Mouse (Mus musculus): Measurements from ENCODE around the gene Pid1.

Pid1 gene

DNA sequence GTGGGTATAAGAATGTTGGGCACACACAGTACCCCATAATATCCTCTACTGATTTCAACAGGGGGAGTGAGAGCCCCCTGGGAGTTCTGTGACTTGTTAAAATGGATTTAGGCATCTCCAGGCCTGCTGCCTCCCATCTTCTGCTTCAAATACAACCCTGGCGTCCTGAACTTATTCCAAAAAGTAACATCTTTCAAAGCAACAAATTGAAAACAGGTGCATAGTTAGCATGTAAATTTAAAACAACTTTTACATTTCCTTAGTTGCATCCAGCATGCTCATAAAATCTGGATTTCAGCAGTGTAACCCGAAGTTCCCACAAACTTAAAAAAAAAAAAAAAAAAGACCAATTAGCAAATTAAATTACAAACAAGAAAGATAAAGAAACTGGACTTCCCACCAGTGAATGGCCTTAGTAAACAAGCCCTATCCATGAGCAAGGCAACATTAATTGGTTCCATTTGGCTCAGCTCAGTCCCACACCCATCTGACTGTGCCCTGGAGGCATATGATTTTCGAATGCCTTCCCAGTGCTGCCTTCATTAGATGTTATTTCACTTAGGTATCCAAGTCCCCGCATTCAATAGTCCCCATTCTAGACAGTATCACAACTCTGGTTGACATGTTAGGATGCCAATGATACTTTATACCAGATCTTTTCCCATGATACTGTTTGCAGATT, 177.1 kb downstream of the Pid1 start:
- no peak for DNase-seq (ENCODE audit: low spot score in 2 of 2)

DNA sequence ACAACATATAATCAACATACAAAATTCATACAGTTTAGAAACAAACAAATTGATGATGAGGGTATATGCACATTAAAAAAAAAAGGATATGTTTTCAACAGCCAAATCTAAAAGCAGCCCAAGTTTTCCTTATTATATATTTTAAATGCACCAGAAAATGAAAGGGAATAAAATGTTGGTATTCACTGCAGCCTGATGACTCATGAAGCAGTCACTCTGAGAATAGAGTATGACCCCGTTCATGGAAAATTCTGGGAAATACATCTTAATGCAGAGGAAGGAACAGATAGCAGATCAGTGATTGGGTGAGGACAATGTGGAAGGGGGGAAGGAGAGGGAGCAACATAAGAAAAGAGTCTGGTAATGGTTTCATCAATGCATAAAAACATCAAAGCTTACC, 186.3 kb downstream of the Pid1 start:
- no peak for DNase-seq (ENCODE audit: low spot score in 2 of 2)

DNA sequence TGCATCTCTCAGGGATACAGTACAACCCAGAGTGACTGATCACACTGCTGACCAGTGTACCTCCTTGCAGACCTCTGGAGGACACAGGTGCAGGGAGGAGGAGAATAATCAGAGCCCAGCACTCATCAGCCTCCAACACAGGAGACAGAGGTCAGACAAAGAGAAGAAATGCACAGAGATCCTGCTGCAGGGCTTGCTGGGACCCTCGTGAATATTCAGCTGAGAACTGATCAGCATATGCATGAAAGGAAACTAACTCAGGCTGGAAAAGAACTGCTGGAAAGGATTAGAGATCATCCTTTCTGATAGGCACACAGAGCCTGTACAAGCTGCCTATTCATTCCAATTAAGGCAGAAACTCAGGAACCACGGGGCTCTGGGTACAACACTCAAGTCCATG, 186.9 kb downstream of the Pid1 start:
- DNase-seq (ENCODE audit: low spot score in 2 of 2), result no peak

DNA sequence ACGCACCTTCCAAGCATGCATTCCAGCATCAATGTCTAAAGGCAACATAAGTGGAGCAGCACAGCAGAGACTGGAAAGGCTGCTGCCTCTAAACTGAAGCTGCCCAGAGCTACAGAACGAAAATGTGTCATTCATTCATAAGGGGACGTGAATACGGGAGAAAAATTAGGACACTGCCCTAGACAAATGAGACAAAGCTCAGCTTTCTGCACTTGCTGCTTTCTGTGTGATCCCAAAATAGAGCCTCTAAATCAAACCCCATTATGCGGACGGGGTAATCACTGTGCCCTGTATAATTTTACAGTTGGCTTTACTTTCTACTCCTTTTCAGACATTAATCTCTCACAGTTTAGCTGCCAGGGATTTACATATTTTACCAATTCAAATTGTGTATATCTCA, 191.0 kb downstream of the Pid1 start:
- no peak for DNase-seq (ENCODE audit: low spot score in 2 of 2)

DNA sequence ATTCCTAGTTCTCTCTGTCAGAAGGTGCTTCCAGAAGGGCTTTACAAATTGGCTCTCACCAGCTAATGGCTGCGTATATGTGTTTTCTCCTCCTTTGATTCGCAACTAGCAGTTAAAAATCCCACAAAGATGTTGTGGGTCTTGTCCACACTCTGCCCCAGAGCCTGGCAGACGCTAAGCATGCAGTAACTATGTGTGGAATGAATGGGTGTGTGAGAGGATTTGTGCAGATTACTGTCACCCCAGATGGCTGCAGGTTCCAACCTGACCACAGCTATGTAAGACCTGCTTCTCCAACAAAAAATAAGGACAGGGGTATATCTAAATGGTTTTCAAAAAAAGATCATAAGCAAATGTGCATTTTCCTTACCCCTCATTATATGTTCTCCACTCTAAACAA, 206.2 kb downstream of the Pid1 start:
- DNase-seq (ENCODE audit: low spot score in 2 of 2), result no peak

DNA sequence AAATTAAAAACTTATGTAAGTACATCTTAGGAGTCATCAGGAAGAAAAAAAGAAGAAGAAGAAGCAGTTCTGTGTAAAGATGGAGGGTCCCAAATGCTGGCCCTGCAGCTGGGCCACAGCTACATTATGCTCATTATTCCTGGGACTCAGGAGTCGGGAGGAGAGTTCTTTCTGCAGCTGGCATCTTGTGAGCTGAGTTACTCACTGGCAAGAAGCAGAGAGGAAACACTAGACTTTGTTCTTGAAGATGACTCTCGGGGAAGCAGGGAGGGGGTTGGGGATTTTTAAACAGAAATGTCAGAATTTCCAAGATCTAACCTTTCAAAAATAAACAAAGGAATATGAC, 208.4 kb downstream of the Pid1 start:
- DNase-seq (ENCODE audit: low spot score in 2 of 2), result no peak

DNA sequence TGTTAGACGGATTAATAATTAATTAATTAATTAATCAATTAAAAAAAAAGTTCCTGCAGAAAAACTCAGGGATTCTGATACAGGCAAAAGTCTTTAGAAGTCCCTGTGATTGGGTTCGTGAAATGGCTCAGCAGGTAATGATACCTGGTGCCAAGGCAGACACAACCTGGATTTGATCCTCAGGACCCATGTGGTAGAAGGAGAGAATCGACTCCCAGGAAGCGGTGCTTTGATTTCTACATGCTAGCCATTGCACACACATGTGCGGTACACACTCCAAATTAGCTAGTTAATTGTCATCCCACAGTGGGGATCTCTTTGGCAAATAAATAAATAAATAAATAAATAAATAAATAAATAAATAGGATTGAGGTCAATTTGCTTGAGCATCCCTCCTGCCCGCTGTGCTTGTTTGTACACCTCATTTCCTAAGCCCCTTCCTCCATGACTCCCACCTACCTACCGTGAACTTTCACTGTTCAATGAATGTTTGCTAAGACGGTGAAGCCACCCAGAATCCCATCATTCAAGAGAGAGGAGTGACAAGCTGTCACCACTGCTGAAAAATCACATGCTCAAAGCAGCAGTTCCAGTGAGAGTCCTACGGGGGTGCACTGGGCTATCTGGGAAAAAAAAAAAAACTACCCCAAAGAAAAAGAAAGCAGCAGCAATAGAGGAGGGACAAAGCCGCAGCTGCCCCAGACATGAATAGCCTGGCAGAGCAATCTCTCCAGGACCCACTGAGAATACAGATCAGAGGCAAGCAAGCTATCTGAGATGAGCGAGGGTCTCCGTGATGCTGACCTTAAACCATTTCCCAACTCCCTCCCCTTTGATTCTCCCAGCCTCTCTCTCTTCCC, 209.0 kb downstream of the Pid1 start:
- no peak for DNase-seq (ENCODE audit: low spot score in 2 of 2)

DNA sequence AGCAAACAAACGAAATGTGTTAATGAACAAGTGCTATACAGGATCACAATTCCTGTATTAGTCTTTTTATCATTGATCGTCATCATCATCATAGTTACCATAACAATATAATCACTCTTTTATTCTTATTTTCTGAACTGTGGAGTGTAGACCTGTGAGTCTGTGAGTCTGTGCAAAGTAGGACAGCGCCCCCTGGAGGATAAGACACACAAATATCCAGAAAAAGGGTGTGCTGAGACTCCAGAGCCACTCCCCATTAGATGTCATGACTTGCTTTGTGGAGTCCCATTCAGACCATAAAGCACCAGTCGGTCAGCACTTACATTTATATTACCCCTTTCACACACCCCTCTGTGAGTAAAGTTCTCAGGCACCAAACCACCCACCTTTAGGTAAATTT, 210.0 kb downstream of the Pid1 start:
- no peak for DNase-seq (ENCODE audit: low spot score in 2 of 2)

DNA sequence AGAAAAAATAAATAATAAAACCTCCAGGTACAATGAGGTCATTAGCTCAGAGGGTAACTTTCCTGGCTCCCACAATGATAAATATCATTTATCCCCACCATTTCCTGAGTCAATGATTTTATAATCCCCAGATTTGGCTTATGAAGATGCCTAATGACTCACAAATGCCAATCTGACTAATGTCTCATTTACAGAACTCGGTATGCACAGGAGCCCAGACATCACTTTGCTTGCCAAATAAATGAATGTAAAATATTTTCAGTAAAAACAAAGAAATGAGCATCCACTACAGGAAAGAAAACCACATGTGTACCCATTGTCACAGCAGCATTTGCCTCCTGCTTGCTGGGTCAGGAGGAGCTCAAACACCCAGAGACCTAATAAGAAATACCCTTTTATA, 222.4 kb downstream of the Pid1 start:
- no peak for DNase-seq (ENCODE audit: low spot score in 2 of 2)

DNA sequence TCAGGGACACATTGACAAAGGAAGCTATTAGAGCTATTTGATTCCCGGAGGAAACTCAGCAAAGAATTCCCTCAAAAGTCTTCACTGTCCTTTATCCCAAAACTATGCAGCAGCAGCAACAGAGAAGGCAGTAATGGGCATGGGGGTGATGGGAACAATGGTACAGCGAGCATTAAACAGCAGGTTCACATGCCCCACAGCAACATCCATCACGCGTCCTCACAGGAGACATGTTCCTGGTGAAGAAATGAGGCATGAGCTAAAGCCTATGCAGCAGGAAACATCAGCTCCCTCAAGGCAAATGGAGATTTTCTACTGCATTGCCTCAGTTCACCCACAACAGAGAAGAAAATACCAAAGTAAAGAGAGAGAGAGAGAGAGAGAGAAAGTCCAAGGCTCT, 231.5 kb downstream of the Pid1 start:
- no peak for DNase-seq (ENCODE audit: low spot score in 2 of 2)

DNA sequence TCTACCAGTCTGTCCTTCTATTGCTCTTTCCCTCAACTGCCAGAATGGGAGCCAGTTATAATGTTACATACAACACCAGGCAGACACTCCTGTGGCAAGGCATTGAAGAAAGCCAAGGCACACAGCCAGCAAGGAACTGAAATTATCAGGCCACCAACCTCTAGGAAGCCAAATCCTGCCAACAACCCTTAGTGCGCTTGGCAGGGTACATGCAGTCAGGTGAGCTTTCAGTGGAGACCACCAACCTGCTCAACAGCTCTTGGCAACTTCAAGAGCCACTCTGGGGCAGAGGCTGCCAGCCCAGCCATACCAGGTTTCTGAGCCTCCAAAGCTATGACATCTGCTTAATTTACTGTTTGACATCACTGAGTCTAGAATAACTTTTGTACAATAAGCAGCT, 232.2 kb downstream of the Pid1 start:
- no peak for DNase-seq (ENCODE audit: low spot score in 2 of 2)

DNA sequence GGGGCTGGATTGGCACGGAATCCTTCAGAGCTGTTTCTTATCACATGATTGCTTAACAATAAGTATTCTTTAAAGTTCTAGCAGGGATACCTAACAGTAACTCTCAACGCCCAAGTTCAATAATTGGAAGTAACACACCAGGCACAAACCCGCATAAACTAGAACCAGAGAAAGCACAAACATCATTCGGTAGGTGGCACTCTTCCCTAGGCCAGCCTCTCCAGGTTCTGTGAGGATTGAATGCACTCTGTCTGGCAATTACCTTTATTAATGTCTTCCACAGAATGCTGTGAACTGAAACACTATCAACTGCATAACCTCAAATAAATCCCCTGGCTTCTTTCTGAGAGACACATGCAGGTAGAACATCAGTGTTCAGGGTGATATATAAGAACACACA, 235.5 kb downstream of the Pid1 start:
- no peak for DNase-seq (ENCODE audit: low spot score in 2 of 2)

DNA sequence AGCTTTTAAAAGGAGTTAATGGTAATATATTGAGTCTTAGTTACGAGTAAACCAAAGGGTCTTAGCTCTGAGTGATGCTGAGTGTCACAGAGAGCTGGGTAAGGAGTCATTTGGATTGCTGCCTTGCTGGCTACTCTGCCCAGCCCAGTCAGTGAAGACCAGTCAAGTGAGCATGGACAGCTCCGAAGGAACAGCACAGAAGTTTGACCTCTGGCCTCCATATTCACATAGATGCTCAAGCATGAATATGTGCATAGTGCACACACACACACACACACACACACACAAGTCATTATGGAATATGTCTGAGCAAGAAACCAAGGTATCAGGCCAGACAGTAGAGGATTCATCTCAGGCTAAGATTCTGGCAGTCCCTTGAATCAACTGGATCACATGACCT, 244.7 kb downstream of the Pid1 start:
- no peak for DNase-seq (ENCODE audit: low spot score in 2 of 2)

DNA sequence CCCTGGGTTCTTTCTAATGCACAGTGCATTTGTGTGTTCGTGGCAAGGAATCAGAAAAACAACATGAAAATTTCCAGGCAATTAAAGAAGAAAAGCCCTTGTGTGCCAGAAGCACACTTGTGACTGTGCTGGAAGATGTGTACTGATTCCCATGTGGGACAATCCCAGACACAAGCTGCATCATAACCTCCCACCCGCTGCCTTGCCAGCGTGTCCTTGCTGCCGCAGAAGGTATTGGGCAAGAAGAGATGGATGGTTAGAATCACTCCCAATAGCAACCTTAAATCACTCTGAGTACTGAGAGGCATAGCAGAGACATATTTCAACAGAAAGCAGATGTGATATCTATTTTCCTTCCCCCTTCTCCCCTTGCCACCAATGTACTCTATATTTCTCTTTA, 257.2 kb downstream of the Pid1 start:
- no peak for DNase-seq (ENCODE audit: low spot score in 2 of 2)

DNA sequence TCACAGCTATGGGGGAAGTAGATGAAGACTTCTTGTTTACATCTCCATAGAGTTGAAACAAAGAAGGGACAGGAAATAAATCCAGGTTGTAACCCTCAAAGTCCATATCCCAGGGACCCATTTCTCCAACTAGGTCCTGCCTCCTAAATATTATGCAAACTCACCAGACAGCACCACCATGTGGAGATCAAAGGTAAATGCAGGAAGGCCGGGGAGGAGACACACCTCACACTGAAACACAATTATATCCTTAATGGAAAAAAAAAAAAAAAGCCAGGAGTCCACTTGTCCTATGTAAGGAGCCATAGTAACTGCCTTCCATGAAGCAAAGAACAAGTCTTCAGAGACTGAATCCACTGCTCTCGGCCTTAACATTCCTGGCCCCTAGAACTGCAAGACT, 261.9 kb downstream of the Pid1 start:
- no peak for DNase-seq (ENCODE audit: low spot score in 2 of 2)

DNA sequence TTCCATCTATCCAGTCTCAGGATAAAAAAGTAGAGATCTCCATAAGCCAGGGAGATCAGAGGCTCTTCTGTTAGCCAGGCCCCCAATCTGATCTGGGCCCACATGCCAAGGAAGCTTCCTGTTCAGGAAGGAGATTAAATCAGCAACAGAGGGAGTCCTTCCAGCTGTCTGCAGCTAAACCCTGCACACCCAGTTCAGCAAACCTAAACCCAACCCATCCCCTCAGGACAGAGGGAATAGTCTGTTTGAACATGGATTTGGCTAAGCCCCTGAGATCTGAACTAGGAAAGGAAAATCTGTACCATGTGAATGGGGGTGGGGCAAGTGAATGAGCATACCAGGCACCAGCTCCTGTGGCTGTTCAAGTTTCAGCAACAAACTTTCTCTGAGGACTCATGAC, 266.6 kb downstream of the Pid1 start:
- no peak for DNase-seq (ENCODE audit: low spot score in 2 of 2)

DNA sequence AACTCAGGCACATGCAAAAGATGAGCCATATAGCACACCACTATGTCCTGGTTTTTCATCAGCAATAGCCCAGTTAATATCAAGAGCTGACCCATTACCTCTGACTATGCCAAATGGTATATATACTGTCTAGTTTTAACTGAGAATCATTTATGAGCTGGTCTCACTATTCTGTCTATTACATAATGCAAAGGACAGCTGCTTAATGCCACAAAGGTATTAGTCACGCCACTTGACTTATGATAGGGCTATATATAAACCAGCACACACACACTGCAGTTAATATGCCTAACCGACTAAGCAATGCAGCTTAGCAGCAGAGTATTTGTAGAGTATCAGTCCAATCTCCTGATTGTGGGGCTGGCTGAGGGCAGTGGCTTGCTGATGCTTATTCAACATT, 270.7 kb downstream of the Pid1 start:
- no peak for DNase-seq (ENCODE audit: low spot score in 2 of 2)

DNA sequence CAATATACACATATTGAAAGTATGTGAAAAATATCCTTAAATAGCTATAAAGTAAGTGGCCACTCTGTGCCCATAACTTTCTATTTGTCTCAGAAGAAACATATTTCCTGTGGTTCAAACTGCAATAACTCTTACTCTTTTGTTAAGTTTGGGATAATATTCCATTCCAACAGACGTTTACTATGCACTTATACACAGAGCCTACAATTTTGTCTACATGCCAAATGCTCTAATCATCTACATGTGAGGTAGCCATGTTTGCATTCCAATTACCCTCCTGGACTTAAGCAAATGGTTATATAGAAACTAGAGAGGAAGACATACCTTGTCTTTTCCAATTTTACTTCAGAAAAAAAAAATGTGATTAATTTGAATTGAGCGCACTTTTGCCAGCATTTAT, 274.3 kb downstream of the Pid1 start:
- DNase-seq (ENCODE audit: low spot score in 2 of 2), result no peak

DNA sequence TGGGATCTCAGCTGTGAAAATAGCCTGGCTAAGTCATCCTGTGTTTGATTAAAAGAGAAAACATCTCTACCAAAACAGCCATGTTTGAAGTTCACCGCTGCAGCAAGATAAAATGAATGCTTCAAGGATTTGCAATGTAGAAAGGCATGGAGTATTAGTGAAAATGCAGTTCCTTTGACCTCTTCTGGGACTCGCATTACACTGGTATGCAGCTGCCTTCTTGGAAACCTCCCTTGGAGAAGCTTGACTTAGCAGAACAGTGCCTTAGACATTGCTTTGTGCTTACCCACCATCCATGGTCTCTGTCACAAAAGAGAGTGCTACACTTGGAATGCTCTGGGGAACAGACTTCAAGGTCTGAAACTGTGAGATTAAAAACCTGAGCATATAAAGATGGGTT, 276.0 kb downstream of the Pid1 start:
- no peak for DNase-seq (ENCODE audit: low spot score in 2 of 2)

DNA sequence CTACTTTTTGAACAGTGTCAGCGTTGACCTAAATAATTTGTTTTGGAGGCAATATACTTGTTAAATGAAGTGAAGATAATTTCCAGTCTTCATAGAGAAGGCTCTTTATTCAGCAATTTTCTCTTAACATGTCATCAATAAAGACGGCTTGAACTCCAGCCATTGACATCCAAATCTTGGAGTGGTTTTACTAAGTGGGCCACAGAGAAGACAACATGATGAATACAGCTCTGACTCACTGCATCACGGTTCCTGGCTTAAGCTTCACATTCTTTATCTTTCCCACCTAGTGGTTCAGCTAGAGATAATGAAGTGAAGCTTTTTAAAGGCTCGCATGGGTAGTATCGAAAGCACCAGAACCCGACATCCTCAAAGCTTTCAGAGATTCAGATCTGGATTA, 276.7 kb downstream of the Pid1 start:
- DNase-seq (ENCODE audit: low spot score in 2 of 2), result no peak

DNA sequence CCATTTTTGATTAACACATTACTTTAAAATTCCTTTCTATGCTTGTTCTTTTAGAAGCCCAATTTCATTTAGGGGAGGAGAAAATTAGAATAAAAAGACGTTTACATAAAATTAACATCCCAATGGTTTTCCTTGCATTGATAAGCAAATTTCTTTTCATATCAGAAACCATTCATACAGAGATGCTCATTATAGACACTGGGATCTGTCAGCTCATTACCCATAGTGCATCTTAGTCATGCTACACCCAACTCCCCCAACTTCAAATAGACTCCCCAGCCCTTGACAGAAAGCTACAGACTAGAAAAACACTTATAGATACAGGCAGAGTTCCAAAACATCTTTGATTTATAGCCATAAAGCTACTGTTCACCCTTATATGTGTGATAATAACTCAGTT, 277.5 kb downstream of the Pid1 start:
- no peak for DNase-seq (ENCODE audit: low spot score in 2 of 2)

DNA sequence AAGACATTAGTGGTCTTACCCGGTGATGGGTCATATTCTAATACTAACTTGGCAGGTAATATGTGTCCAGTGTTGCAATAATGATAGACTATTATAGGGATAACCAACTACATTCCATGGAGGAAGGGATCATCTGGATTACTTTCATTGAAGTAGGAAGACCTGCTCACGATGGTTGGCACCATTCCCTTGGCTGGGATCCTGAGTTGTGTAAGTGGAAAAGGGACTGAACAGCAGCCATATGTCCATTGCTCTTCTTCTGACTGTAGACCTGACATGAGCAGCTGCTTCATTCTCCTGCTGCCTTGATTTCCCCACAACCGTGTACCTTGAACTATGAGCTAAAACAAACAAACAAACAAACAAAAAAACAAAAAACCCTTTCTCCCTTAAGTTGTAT, 278.6 kb downstream of the Pid1 start:
- DNase-seq (ENCODE audit: low spot score in 2 of 2), result no peak

DNA sequence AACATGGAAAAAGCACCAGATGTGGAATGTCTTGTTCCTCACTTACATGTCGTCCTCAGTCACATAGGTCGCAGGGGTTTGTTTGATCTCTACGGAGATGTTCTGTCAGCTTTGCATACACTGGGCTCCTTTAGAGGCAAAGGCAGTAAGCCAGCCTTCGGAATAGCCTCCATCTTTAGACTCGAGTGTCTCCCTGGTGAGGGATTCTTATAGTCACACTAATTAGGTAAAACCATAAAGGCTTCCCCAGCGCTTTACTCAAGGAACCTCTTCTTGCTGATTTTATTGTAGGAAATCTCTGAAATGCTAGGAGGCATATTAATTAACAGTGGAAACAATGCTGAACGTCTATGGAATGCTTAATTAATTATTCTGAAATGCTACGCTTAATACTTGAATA, 284.4 kb downstream of the Pid1 start:
- no peak for DNase-seq (ENCODE audit: low spot score in 2 of 2)

DNA sequence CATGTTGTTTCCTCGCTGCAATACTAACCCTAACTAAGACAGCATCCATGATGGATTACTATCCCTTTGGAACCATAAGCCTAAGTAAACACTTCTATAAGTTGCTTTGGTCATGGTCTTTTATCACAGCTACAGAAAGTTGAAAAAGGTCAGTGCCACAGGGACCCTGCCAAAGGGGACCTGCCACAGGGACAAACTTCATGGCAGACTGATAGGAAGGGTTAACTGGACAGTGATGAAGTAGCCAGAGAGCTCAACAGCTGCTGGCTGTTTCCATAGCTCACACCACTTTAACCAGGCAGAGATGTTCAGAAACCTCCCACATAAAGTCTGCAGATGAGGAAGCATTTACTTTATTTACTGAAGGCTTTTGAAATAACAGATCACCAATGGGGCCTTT, 287.0 kb downstream of the Pid1 start:
- DNase-seq (ENCODE audit: low spot score in 2 of 2), result no peak
